Mouse (Mus musculus) skeletal muscle tissue, adult 2 months (tissue): ENCODE data around the gene Rmi1.
"Not testable (repeated sequence)": the region's sequence is repeated elsewhere in the genome, so short reads cannot be mapped to it uniquely, and the experiment has no call there.

Experiments
- DNase-seq: peaks from one replicate; pipeline ENCODE4 v3.0.0-alpha.2; 2012; ENCODE audit warnings: low read depth, low spot score

The Rmi1 gene

DNA sequence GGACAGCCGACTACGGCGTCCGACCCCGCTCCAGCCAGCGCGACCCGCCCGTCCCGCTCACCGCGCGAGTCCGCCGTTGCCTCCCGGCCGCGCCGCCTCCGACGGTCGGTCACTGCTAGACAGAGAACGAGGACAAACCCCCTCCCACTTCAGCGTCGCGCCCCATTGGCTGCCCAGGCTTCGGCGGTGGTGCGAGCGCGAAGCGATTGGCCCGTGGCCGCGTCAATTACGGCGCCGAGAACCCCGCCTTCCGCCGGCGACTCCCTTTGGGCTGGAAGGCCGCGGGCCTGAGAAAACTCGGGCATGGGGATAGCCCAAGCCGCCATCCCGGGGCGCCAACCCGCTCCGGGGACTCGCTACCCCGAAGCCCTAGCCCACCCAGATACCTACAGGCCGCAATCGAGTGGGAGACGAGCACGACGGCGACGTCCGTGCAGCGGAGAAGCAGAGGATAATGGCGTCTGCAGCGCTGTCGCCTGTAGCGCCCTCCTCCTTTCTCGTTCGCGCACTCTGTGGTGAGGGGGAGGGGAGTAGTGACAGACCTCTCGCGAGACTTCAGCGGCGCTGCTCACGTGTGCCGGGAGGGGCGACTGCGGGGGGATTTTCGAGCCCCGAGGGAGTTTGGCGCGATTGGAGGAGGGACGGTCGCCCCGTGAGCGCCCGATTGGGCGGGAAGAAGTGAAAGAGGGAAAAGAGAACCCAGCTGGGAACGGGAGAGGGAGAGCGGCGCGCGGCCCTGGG lies at the start of gene Rmi1:
Gene Rmi1, plus strand, starts transcription at position 246 of the 741 bp plus-strand sequence.
- DNase-seq: peak; percentile 98

DNA sequence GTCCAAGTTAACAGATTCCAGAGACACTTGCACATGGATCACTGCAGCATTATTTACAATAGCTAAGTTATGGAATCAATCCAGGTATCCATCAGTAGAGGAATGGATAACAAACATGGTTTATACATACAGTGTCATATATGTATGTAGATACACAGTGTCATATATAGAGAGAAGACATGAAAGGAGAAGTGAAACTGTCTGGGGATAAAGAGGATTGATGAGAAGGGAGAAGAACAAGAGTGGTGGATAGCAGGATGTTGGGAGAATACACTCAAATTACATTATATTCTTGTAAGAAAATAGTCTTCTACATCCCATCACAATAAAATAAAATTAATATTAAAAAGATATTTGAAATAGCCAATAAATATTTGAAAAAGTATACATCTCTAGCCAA lies 49.1 kb upstream of the Rmi1 start:
- no peak for DNase-seq

DNA sequence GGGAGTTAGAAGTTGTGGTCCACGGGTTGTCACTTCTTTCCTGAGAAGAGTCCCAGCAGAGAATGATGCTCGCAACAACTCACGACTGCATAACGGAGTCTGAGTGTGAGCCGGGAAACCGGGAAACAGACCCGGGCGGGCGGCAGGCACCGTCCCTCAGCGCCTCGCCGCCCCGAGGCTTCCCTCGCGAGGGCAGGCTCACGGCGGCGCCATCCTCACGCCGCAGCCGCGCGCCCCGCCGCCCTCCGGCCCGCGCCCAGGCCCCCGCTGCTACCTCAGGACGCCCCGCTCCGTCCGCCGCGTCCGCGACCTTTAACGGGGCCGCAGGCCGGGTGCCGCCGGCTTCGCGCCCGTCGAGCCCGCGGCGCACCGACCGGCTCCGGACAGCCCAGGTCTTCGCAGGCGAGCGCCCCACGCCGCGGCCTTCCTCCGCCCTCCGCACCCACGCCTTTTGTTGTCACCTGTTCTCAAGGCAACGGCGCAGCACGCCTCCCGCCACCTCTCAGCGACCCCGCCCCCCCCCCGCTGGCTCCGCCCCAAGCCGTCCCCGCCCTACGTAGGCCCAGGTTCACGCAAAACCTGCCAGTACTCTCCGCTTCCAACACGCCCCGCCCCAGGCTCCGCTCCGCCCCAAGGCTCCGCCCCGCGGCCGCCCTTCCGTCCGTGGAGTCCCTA lies 43.3 kb upstream of the Rmi1 start, which contains the start of gene Kif27:
Gene Kif27, minus strand, starts transcription at position 494 of the 675 bp plus-strand sequence.
- DNase-seq: peak; percentile 64

DNA sequence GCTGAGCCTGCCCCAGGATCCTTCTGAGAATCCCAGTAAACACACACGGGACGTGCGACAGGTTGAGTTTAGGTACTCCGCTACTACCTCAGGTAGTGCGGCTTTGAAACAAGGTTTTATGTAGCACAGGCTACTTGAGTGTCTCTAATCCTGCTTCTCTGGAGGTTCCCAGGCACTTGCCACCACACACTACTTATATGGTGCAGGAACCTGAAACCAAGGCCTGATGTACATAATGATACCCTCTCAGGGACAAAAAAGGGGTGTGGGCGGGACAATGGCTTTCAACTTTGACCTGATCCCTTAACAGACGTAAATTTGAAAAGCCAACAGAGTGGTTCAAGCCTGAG lies 42.8 kb upstream of the Rmi1 start:
- no peak for DNase-seq

DNA sequence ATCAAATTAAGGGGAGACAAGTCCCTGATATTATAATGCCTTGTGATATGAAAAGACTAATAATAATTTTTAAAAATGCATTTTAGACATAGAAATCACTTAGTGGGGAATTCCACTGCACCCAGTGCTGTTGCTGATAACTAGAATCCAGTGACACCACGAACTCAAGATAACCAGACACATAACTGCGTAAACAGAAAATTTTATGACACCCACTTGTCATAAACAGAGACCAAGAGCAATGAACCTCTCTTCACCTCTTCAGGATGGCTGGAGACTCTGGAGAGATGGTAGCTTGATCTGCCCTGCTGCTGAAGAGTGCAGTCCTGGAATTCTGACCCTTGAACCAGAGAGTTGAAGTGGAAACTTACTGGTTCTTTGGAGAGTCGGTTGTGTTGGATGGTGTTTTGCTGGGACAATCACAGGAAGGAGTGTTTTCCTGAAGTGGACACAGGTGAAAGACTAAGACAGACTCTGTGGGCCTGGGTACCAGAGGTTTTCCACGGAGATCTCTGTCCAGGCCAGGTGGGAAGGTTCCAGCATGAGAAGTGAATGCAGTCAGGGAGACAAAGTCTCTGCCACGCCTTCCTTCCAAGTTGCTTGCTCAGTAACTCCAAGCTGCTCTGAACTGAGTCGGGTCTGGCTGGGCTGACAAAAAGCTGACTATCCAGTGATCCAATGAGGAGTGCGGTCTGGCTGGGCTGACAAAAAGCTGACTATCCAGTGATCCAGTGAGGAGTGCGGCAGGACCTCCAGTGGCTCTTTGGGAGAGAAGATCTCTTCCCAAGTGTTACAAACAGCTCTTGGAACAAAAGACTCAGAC lies 37.5 kb upstream of the Rmi1 start:
- DNase-seq: no peak

DNA sequence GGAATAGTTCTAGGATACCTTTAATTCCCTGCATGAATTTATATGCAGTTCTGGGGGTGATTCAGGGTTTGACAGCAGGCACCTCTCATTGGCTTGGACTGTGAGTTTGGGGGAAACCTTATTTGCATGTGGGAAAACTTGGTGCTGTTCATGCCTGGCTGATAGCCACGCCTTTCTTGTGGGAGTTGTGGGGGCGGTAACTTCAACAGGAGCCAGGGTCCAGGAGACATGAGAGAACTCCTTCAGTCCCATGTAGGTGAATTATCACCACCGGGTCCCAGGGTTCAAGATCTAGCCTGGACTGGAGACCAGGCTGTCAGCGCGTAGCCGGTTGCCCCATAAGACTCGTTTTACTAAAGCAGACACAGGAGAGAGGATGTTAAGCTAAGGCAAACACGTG lies 36.9 kb upstream of the Rmi1 start:
- not testable (repeated sequence) for DNase-seq

DNA sequence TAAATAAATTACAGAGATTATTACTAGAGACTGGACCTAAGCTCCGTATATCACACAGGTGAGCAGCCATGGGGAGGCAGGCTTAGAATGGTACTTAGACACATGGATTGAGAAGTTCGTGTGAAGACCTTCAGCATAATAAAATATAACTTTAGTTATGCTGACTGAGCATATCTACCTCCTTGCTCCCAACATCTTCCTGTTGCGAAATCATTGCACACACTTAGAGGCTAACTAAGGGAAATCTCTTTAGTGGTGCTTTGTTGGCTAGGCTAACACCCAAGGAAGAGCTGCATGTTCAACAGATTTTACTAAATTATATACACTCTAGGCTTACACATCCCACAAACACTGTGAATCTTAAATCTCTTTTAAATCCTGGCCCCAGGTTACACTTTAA lies 35.7 kb upstream of the Rmi1 start:
- DNase-seq: no peak

DNA sequence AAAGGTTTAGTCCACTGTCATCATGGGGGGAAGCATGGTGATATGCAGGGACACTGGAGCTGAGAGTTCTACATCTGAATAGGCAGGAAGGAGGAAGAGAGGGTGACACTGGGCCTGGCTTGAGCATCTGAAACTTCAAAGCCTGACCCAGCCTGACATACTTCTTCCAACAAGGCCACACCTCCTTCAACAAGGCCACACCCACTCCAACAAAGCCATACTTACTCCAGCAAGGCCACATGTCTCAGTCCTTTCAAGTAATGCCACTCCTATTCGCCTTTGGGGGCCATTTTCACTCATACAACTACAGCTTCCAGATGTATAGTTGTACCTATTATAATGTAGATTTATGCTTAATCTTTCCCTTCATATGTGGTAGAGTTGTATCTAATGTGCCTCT lies 34.4 kb upstream of the Rmi1 start:
- DNase-seq: no peak

DNA sequence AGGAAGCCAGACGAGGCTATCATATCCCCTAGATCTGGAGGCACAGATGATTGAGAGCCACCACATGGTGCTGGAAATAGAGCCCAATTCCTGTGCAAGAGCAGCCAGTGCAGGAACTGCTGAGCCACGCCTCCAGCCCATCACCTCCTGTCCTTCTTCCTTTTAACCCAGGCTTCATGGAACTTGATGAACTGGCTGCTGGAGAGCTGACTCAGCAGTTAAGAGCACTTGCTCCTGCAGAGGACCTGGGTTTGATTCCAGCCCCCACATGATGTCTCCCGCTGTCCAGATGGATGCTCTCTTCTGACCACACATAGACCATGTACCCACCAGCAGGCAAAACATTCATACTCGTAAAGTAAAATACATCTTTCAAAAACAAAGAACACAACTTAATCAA lies 33.2 kb upstream of the Rmi1 start:
- no peak for DNase-seq

DNA sequence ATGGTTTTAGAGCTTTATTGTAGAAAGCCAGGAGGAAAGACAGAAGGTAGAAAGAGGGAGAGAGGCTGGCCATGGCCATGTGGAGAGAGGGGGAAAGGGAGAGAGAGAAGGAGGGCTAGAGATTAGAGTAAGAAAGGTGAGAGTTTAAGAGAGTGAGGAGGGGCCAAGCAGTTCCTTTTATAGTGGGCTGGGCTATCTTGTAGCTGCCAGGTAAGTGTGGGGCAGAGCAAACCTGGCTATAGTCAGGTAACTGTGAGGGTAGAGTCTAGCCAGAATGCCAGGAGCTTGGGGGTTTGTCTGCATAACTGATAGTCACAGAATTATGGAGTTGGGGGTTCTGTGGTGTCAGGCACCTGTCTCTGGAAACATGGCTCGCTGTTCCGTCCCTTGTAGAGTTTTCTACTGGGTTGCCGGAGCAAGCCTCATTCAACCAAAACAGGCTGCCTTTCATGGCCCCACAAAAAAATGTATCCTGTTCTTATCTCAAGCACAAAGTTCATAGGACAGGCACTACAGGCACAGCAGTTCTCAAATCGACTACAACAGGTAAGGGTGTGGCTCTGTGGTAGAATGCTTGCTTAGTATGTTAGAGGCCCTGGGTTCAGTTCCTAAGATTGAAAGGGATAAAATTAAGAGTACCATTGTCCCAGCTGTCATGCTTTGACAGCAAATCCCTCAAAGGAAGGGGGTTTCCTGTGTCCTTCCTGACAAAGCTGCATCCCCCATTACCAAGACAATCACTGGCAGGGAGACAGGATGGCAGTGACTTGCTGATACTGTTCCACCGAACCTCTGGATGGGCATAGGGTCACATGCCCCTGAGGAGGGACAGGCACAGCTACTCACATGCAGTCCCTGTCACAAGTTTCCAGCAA lies 29.5 kb upstream of the Rmi1 start:
- DNase-seq: no peak

DNA sequence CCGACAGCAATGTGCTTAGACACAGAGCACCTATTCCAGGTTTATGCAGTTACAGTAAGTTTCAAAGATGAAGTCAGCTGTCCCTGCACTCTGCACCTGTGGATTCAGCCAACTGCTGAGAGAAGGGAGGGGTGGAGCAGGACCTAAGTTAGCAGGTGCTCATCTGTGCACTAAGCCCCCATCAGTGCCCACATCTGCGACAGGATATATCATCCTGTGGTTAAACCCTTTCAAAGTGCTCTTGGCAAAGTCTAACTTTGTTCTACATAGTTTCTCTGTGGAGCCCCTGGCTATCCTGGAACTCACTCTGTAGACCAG lies 28.9 kb upstream of the Rmi1 start:
- DNase-seq: no peak

DNA sequence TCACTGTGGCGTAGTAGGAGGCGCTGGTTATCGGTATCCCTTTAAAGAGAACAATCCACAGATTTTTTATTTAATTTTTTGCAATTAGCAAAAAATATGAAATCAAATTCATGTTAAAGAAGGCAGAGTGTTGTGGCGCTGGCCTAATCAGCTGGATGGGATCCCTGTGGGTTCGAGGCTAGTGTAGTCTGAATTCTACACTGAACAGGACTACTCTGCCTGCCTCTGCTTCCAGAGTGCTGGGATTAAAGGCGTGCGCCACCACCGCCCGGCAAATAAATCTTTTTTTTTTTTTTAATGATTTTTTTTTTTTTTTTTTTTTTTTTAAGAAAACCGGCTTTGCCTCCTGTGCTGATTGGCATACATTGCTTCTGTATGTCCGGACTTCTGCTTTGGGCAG lies 17.7 kb upstream of the Rmi1 start:
- no peak for DNase-seq

DNA sequence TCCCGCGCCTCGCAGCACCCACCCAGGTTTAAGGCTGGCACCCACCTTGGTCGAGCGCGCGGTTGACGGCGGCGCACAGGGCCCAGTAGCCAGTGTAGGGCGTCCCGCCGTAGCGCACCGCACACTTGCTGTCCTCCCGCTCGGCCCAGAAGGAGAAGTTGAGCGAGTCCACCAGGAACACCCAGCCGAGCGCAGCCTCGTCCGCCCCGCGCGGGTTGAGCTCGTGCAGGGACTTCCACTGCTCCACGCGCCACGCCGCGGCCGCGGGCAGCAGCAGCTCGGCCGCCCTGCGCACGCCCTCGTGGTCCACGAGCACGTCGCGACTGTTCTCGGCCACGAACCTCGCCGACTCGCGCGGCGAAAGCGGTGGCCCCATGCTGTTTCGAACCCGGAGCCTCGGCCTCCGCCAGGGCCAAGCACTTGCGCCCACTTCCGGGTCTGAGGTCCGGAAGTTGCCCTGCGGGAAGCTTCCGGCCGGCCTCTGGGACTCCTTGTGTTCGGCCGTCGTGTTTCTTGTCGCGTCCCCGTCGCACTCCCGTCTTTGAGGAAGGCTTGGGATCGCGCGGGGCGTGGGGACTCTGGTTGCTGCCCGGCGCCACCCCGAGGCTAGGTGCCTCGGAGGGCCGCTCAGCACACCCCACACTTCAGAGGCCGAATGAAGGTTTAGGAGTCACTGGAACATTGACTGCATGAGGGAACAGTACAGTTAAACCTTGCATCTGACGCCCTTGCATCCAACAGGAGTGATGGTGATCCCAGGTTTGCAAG lies 17.1 kb upstream of the Rmi1 start, which contains the start of gene 2210016F16Rik:
Gene 2210016F16Rik, minus strand, starts transcription at position 447 of the 768 bp plus-strand sequence.
- peak; percentile 34 for DNase-seq

DNA sequence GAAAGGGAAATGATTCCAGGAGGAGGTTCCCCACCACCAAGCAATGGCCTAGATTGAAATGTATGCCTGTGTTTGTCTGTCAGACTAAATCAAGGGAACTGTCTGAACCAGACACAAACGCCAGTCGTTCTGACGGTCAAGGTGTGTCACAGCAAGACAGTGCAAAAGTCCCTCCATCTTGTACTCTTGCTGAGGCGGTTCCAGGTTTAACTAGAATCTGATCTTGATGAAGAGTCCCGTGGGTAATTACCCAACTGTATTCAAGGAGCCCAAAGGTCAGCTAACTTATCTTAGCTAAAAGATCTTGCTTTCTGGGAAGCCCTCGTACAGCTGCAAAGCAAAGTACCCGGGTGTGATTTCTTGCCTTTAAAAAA lies 16.5 kb upstream of the Rmi1 start:
- DNase-seq: no peak

DNA sequence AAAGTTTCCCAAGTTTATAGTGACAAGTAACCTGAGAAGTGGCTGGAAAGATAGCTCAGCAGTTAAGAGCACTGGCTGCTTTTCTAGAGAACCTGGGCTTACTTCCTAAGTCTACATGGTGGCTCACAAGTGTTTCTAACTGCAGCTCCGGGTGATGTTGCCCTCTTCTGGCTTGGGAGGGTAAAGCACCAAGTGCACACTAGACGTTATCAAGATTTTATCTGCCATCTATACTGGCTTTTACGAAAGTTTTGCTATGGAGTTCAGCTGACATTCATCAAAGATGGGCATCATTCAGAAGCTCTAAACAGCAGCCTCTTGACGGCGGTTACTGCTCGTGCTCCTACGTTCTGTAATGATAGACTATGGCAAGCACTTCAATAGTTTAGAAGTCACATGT lies 14.1 kb upstream of the Rmi1 start:
- peak; percentile 81 for DNase-seq

DNA sequence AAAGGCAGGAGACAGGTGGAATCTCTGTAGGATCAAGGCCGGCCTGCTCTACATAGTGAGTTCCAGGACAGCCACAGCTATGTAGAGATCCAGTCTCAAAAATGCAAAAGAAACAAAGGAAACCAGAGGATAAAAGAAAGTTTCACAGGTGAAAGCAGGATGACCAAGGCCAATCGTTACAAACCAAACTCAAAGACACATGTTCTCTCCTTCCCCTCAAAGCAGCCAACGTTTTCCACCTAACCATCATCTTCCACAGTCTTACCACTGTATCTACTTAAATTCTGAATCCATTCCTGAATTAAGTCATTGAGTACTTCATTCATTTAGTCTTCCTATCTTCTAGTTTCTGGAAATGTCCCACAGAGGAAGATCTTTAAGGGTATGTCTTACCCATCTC lies 13.7 kb upstream of the Rmi1 start:
- no peak for DNase-seq

DNA sequence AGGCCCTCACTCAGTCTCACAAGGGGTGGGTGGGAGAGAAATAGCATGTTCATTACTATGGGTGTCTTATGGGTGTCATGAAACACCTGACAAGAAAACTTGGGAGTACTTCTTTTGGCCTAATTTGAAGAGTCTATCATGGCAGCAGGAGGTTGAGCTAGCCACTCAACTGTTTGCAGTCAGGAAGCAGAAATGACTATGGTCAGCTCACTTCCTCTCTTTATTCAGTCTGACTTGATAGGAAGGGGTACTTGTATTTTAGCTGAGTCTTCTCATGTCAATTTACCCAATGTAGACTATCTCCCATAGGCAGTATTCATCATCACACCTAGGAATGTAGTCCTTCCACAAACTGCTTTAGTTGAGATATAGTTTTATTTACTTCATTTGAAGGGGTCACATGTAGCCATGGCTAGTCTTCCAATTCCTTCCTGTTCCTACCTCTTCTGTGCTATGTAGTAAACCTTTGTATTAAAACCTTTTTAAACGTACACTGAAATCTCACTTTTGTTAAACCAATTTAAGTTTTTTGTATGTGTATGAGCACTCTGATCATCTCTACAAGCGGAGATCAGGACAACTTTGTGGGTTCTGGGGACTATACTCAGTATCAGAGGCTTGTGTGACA lies 12.6 kb upstream of the Rmi1 start:
- no peak for DNase-seq

DNA sequence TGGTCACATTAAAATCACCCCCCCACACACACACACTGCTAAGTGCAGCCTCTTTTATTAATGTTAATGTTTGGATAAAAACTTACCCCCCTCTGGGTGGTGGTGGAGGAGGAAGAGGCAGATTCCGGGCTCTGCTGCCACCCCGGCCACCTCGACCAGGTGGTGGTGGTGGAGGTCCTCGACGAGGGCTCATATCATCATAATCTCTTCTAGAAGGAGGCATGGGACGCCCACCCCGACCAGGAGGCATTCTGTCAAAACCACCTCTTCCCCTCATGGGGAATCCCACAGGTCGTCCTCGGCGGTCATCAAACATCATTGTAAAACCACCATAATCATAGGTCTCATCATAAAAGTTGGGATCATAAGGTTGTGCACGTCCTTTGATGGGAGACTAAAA lies 7.7 kb upstream of the Rmi1 start:
- not testable (repeated sequence) for DNase-seq

DNA sequence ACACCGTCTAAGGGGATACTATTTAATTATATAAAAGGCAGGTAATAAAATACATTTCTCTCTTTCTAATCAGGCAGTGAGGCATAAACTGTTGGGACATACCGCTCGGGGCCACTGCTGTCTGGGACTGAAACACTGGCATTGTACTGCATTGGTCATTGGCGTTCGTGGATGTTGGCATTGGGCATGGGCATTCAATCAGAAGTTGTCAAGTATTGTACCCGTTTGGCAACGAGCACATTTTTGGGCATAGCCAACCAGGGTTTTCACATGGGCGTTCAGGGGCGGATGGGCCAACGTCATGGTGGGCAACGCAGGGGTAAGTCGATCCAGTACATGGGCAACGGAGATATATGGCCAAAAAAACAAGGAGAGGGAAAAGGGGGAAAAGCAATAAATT lies 4.4 kb upstream of the Rmi1 start:
- no peak for DNase-seq

DNA sequence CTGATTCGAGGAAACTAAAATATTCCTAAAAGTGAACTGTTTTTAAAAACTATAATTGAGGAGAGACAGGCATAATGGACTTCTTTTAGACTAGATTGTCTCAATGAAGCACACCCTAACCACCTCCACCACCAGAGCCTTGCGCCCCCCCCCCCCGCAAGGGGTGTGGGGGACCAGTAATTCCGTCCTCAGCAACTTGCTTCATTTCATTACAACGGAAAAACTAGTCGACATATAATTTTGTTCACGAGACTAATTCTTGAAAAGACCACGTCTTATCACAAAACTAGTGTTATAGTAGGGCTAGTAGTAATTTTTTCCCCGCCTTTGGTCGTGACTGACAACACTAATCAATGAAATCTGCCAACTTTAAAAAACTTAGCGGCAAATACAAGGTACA lies 1.5 kb upstream of the Rmi1 start:
- DNase-seq: no peak
